Mouse (Mus musculus) embryonic facial prominence, embryonic 11.5 days (tissue): ENCODE data around the gene Tnfrsf1a. TPM values are rescaled to one million over a fixed set of nuclear protein-coding genes. Genes with fewer than 3 reads are reported as not detected.

Experiments used
- ATAC-seq: fragments of 200-750 bp; cut with Nextera tagmentation; replicated peaks from 2 replicates; pipeline ENCODE4 v1.8.0; 2017; ENCODE audit warnings: low read depth; ENCODE audit not compliant: insufficient number of reproducible peaks, low FRiP score, low TSS enrichment
- DNase-seq: peaks from one replicate; pipeline ENCODE4 v3.0.0-alpha.2; 2015; ENCODE audit warnings: low spot score
- H3K27ac ChIP-seq: fragments of 300-500 bp; sonication (generic); replicated peaks from 2 replicates; pipeline ENCODE4 v1.5.1; 2014; ENCODE audit warnings: mild to moderate bottlenecking, low read depth, low read length, control low read depth
- H3K27me3 ChIP-seq: fragments of 300-500 bp; sonication (generic); 2 replicates; pipeline ENCODE4 v1.6.1; 2014; ENCODE audit warnings: mild to moderate bottlenecking, low read length, moderate library complexity, mixed read lengths; ENCODE audit not compliant: control insufficient read depth, insufficient read depth
- H3K36me3 ChIP-seq: fragments of 300-500 bp; sonication (generic); replicated peaks from 2 replicates; pipeline ENCODE4 v1.6.1; 2014; ENCODE audit warnings: low read depth, mild to moderate bottlenecking, low read length, moderate library complexity, mixed read lengths; ENCODE audit not compliant: control insufficient read depth, insufficient read depth
- H3K4me1 ChIP-seq: fragments of 300-500 bp; sonication (generic); 2 replicates; pipeline ENCODE4 v1.6.1; 2014; ENCODE audit warnings: low read length, mixed read lengths; ENCODE audit not compliant: control insufficient read depth, insufficient read depth
- H3K4me2 ChIP-seq: fragments of 300-500 bp; sonication (generic); 2 replicates; pipeline ENCODE4 v1.6.1; 2014; ENCODE audit warnings: low read depth, mild to moderate bottlenecking, control low read depth, low read length, moderate library complexity
- H3K4me3 ChIP-seq: fragments of 300-500 bp; sonication (generic); 2 replicates; pipeline ENCODE4 v1.5.1; 2014; ENCODE audit warnings: low read depth, low read length, control low read depth
- H3K9ac ChIP-seq: fragments of 300-500 bp; sonication (generic); replicated peaks from 2 replicates; pipeline ENCODE4 v1.6.1; 2014; ENCODE audit warnings: mild to moderate bottlenecking, control low read depth, low read length
- H3K9me3 ChIP-seq: fragments of 300-500 bp; sonication (generic); replicated peaks from 2 replicates; pipeline ENCODE4 v1.6.1; 2016; ENCODE audit warnings: mild to moderate bottlenecking, low read length, inconsistent platforms, mixed read lengths; ENCODE audit not compliant: control insufficient read depth
- WGBS: fragments of 180-500 bp; shearing (Covaris S2); extraction: QIAGEN DNeasy Blood & Tissue Kit; methylation state at CpG from one replicate; pipeline ENCODE4 v1.1.7; 2014; 5-methylcytosine and 5-hydroxymethylcytosine counted together
- polyA plus RNA-seq: library from polyadenylated mRNA; unstranded; fragments of >200 nt; fragmentation: Nextera tagmentation; extraction: Ambion mirVana; gene quantifications from 2 replicates; pipeline ENCODE4 v1.2.1, GENCODE M21; 2014

The Tnfrsf1a gene
- polyA plus RNA-seq, 1 experiment from 2014 or later = 39.5 TPM

- no peak overlapping the region for H3K4me3 ChIP-seq
Observed at GRCm38 (mm10) chr6:125308921-125309320, 40.2 kb upstream of the Tnfrsf1a start.

GRCm38 (mm10) chr6:125309406-125309805, 39.8 kb upstream of the Tnfrsf1a start:
- DNase-seq (no peak), ATAC-seq (no peak)
- WGBS = 38% methylated on average over 5 of the region's 5 CpGs
- no peak overlapping the region for H3K9ac ChIP-seq
- H3K4me3 ChIP-seq = no peak overlapping the region
- H3K27ac ChIP-seq = no peak overlapping the region
- no peaks in the 10 kb centered on the region for H3K27me3 ChIP-seq
- no peaks in the 10 kb centered on the region for H3K9me3 ChIP-seq
- H3K4me2 ChIP-seq = no peak overlapping the region
- no peaks in the 10 kb centered on the region for H3K36me3 ChIP-seq
- H3K4me1 ChIP-seq = peaks cover 4% of the 10 kb centered on the region; the same call in 1 of the 2 replicates

More at GRCm38 (mm10) chr6:125308921-125309320, 40.2 kb upstream of the Tnfrsf1a start:
- ATAC-seq = peak; percentile 24; the same call in 1 of the 2 replicates
- Histone ChIP-seq H3K4me1 (peaks cover 2% of the 10 kb centered on the region; the same call in 1 of the 2 replicates), H3K9me3 (no peaks in the 10 kb centered on the region), H3K4me2 (peak overlapping the region; percentile 13; the same call in 1 of the 2 replicates), H3K27ac (no peak overlapping the region), H3K36me3 (no peaks in the 10 kb centered on the region), H3K27me3 (no peaks in the 10 kb centered on the region), H3K9ac (0 out of 2 replicates have a peak overlapping the region, but pooled peaks have one; percentile 28)
- WGBS = 5% methylated on average over 13 of the region's 13 CpGs
- peak; percentile 66 for DNase-seq

- no peak overlapping the region for H3K4me2 ChIP-seq
- H3K9me3 ChIP-seq = no peaks in the 10 kb centered on the region
- H3K9ac ChIP-seq = no peak overlapping the region
- H3K27me3 ChIP-seq = no peaks in the 10 kb centered on the region
- H3K4me3 ChIP-seq = peak overlapping the region; percentile 41; the same call in 1 of the 2 replicates
- DNase-seq (no peak), ATAC-seq (no peak)
- no peak overlapping the region for H3K27ac ChIP-seq
- WGBS = 88% methylated on average over 9 of the region's 9 CpGs
- H3K36me3 ChIP-seq = no peaks in the 10 kb centered on the region
- peaks cover 4% of the 10 kb centered on the region; the same call in 1 of the 2 replicates for H3K4me1 ChIP-seq
Observed at GRCm38 (mm10) chr6:125312171-125312570, 37.0 kb upstream of the Tnfrsf1a start.

GRCm38 (mm10) chr6:125312581-125313355, 36.4 kb upstream of the Tnfrsf1a start:
- no peak overlapping the region for H3K27ac ChIP-seq
- ATAC-seq (peak; percentile 11; the same call in 1 of the 2 replicates), DNase-seq (no peak)
- peak overlapping the region; percentile 84 for H3K9ac ChIP-seq
- H3K4me3 ChIP-seq = peak overlapping the region; percentile 41
- no peaks in the 10 kb centered on the region for H3K27me3 ChIP-seq
- H3K4me1 ChIP-seq = peaks cover 4% of the 10 kb centered on the region; the same call in 1 of the 2 replicates
- 60% methylated on average over 22 of the region's 22 CpGs for WGBS
- H3K4me2 ChIP-seq = peak overlapping the region; percentile 78
- no peaks in the 10 kb centered on the region for H3K36me3 ChIP-seq
- H3K9me3 ChIP-seq = no peaks in the 10 kb centered on the region

GRCm38 (mm10) chr6:125313546-125314230, 35.5 kb upstream of the Tnfrsf1a start, which contains the start of gene Ltbr:
Ltbr (minus strand) TSS chr6:125313885.
- Histone ChIP-seq H3K9ac (peak within 1 kb of the TSS; percentile 84), H3K27me3 (no peaks in the 10 kb centered on the region), H3K27ac (peak within 1 kb of the TSS; percentile 53; the same call in 1 of the 2 replicates), H3K4me3 (peak within 1 kb of the TSS; percentile 41), H3K9me3 (no peaks in the 10 kb centered on the region), H3K4me1 (peaks cover 4% of the 10 kb centered on the region; the same call in 1 of the 2 replicates), H3K36me3 (no peaks in the 10 kb centered on the region), H3K4me2 (peak within 1 kb of the TSS; percentile 78)
- DNase-seq (peak; percentile 76), ATAC-seq (peak; percentile 55)
- WGBS = under 1% methylated on average over 41 of the region's 46 CpGs

GRCm38 (mm10) chr6:125314231-125314563, 35.0 kb upstream of the Tnfrsf1a start:
- no peaks in the 10 kb centered on the region for H3K9me3 ChIP-seq
- H3K9ac ChIP-seq = peak overlapping the region; percentile 84
- ATAC-seq (peak; percentile 3; the same call in 1 of the 2 replicates), DNase-seq (no peak)
- no peaks in the 10 kb centered on the region for H3K36me3 ChIP-seq
- peak overlapping the region; percentile 78 for H3K4me2 ChIP-seq
- H3K27me3 ChIP-seq = peaks cover 3% of the 10 kb centered on the region; the same call in 1 of the 2 replicates
- 62% methylated on average over 7 of the region's 7 CpGs for WGBS
- peak overlapping the region; percentile 41; the same call in 1 of the 2 replicates for H3K4me3 ChIP-seq
- H3K27ac ChIP-seq = peak overlapping the region; percentile 53; the same call in 1 of the 2 replicates
- peaks cover 4% of the 10 kb centered on the region; the same call in 1 of the 2 replicates for H3K4me1 ChIP-seq

- Histone ChIP-seq H3K9me3 (no peaks in the 10 kb centered on the region), H3K36me3 (no peaks in the 10 kb centered on the region), H3K4me2 (no peak overlapping the region), H3K9ac (no peak overlapping the region), H3K27ac (no peak overlapping the region), H3K27me3 (peaks cover 3% of the 10 kb centered on the region; the same call in 1 of the 2 replicates), H3K4me1 (peaks cover 4% of the 10 kb centered on the region; the same call in 1 of the 2 replicates), H3K4me3 (no peak overlapping the region)
- ATAC-seq (no peak), DNase-seq (no peak)
- 71% methylated on average over 6 of the region's 6 CpGs for WGBS
Observed at GRCm38 (mm10) chr6:125314746-125315145, 34.4 kb upstream of the Tnfrsf1a start.
